Mouse (Mus musculus): ENCODE results near the gene 4930556J24Rik.
"Not testable (repeated sequence)": the region's sequence is repeated elsewhere in the genome, so short reads cannot be mapped to it uniquely, and the experiment has no call there.

The 4930556J24Rik gene

DNA sequence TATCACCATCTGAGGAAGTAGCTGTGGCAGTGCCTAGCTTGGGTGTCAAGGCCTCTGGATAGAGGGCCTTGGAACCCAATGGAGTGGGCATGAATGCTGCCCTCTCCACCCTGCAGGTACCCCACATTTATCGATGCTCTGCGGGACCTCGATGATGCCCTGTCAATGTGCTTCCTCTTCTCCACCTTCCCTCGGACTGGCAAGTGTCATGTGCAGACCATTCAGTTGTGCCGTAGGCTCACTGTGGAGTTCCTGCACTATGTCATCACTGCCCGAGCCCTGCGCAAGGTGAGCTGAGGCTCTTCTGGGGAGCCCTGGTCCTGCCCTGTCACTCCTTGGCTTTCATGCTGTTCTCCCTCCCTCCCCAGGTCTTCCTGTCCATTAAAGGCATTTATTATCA lies 3.5 kb downstream of the 4930556J24Rik start:
- no peak for ATAC-seq (ENCODE audit: low TSS enrichment)

- ATAC-seq (ENCODE audit: low TSS enrichment): no peak
Observed at GRCm38 (mm10) chr11:3970361-3970760, 6.2 kb downstream of the 4930556J24Rik start.

- ATAC-seq (ENCODE audit: low TSS enrichment): peak; percentile 44; the same call in 1 of the 2 replicates
Observed at GRCm38 (mm10) chr11:3969837-3970236, 6.7 kb downstream of the 4930556J24Rik start.

GRCm38 (mm10) chr11:3964416-3965172 lies 12.0 kb downstream of the 4930556J24Rik start:
- no peak for ATAC-seq (ENCODE audit: low TSS enrichment)

GRCm38 (mm10) chr11:3963610-3964415 lies 12.8 kb downstream of the 4930556J24Rik start, which contains the start of gene Pes1:
Pes1 (plus strand) TSS chr11:3963975.
- ATAC-seq (ENCODE audit: low TSS enrichment): peak; percentile 95

- ATAC-seq (ENCODE audit: low TSS enrichment): no peak
Observed at GRCm38 (mm10) chr11:3963155-3963554, 13.4 kb downstream of the 4930556J24Rik start.

DNA sequence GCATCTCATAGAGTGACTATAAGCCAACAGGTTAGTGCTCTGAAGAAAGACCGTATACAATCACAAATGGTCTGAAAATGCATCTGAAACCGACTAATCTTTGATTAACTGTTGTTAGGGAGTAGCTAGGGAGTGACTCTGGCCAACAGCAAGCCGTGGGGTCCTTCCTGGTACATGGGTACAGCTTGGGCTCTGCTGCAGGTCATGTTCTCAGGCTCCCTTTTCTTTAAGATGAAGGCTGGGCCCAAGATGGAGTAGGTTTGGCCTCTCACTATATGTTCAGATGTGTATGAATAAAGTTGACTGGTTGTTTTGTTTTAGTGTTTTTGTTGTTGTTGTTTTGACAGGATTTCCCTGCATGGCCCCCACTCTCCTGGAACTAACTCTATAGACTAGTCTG lies 14.8 kb downstream of the 4930556J24Rik start:
- ATAC-seq (ENCODE audit: low TSS enrichment): no peak

DNA sequence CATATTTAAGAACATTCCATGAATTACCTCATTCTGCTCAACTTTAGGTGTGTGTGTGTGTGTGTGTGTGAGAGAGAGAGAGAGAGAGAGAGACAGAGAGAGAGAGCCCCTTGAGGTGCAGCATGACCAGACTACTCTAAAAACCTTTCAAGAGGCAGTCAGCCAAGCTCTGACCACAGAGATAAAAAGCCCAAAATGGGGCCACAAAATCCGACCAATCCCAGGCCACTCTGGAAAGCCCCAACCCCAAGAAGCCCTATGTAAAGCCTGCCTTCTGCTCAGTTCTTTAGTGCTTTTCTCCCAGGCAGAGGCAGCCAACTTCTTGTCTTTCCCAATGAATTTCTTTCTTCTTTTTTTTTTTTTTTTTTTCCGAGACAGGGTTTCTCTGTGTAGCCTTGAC lies 15.7 kb downstream of the 4930556J24Rik start:
- no peak for ATAC-seq (ENCODE audit: low TSS enrichment)

GRCm38 (mm10) chr11:3955371-3955770 lies 21.2 kb downstream of the 4930556J24Rik start:
- ATAC-seq (ENCODE audit: low TSS enrichment): not testable (repeated sequence)

DNA sequence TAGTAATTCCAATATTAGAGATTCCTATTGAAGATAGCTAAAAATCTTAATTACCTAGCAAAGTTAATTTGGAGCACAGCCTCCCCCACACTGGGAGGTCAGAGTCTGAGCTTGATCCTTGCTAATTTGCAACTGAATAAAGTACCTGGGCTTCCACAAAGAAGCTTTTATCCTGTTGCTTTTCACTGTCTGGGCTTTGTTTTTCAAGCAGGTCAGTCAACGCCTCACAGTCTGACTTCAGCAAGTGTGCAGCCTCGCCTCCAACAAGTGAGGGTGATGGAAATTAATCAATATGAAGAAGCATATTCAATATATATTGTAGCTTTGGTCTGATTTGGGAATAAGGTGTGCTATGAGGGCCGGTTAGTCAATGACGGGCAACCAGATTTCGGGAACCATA lies 21.7 kb downstream of the 4930556J24Rik start:
- ATAC-seq (ENCODE audit: low TSS enrichment): not testable (repeated sequence)

- ATAC-seq (ENCODE audit: low TSS enrichment): no peak
Observed at GRCm38 (mm10) chr11:3946386-3946785, 30.2 kb downstream of the 4930556J24Rik start.

GRCm38 (mm10) chr11:3941371-3941770 lies 35.2 kb downstream of the 4930556J24Rik start:
- ATAC-seq (ENCODE audit: low TSS enrichment): no peak

DNA sequence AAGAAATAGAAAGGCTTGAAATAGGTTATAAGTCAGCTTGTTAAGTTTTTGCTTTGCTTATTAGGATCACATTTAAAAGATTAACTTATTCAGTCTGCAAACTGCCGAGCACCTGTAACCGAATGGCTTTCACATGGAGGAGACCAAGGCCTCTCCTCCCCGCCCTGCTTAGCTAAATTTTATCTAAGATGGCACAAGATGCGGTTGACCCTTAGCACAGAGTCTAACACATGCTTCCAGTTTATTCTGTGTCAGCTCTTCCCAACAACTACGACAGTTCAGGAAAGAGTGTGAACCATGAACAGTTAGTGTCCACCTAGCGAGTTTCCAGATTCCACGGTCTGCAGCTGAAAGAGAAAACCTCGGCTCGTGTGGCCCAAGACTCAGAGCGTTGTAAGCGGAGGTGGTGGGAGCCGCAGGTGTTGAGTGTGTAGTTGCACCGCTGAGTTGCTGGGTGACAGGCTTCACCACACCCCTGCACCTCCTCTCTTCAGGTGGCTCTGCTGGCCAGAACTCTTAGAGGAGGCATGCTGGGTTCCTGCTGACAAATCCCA lies 39.2 kb downstream of the 4930556J24Rik start:
- no peak for ATAC-seq (ENCODE audit: low TSS enrichment)

- no peak for ATAC-seq (ENCODE audit: low TSS enrichment)
Observed at GRCm38 (mm10) chr11:3936318-3936717, 40.3 kb downstream of the 4930556J24Rik start.

GRCm38 (mm10) chr11:3935135-3935534 lies 41.4 kb downstream of the 4930556J24Rik start:
- no peak for ATAC-seq (ENCODE audit: low TSS enrichment)

- ATAC-seq (ENCODE audit: low TSS enrichment): no peak
Observed at GRCm38 (mm10) chr11:3933756-3934285, 42.8 kb downstream of the 4930556J24Rik start.

DNA sequence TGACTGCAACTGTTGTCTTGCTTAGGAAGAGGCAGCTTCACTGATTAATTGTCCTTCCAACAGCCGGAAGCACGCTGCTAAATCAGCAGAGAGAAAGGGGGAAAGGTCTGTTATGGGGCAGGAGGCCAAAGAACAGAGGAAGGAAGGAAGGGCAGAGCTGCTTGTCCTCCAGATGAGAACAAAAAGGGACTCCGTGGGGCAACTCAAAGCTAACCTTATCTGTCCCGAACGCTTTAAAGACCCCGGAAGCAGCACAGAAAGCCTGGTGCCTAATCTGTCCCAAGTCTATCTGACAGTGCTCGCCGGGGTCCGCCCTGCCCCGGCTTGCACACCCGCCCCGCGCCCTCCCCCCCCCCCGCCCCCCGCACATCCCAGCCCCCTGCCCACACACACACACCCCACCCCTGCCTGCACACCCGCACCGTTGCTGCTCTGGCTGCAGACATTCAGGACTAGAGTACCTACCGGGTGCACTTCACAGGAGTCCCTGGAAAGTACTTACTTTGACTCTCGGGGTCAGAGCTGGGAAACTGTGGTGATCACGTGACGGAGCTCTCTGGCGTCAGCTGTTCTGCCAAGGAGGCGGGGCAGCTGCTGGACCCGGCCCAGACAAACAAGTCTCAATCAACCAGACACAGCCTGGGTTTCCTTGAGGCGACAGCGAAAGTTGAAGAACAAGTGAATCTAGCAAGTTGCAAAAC lies 44.9 kb downstream of the 4930556J24Rik start, which contains the start of gene Tcn2:
Gene Tcn2, minus strand, starts transcription at position 649 of the 701 bp plus-strand sequence.
- no peak; the same call in 1 of the 2 replicates for ATAC-seq (ENCODE audit: low TSS enrichment)

DNA sequence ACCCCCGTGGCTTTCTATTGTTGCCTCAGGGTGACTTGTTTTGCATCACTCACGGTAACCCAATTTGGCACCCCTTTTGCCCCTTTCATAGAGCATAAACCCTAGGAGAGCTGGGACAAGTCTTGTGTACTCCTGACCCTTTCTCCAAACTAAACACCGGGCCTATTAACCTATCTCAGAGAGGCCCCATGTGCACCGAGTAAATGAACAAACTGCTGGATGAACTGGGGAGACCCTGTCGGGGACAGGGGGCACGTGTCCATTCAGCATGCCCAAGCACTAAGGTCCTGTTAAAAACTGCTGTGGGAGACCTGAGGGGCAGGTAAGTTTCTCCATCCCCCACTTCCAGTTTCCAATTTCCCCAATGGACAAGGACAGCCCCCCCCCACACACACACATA lies 45.6 kb downstream of the 4930556J24Rik start:
- ATAC-seq (ENCODE audit: low TSS enrichment): no peak

GRCm38 (mm10) chr11:3930019-3930418 lies 46.6 kb downstream of the 4930556J24Rik start:
- no peak for ATAC-seq (ENCODE audit: low TSS enrichment)

- no peak for ATAC-seq (ENCODE audit: low TSS enrichment)
Observed at GRCm38 (mm10) chr11:3925916-3926315, 50.7 kb downstream of the 4930556J24Rik start.

GRCm38 (mm10) chr11:3922731-3923130 lies 53.8 kb downstream of the 4930556J24Rik start:
- no peak for ATAC-seq (ENCODE audit: low TSS enrichment)

Measured in frontal cortex, adult (tissue).